Mouse (Mus musculus) limb, embryonic 11.5 days (tissue): ENCODE measurements at regions not wholly inside any gene's neighbourhood (a gene's known extent, or its start where the extent isn't known, plus 50 kb on each side); places are given as distances from the start of the nearest gene placed in this dataset.
A peak's percentile ranks its signal among the peaks of the same experiment; 100 is the strongest.

ENCODE experiments used
- ATAC-seq: fragments of 200-750 bp; cut with Nextera tagmentation; 2 replicates; pipeline ENCODE4 v1.8.0; 2017; ENCODE audit warnings: low read depth; ENCODE audit not compliant: insufficient number of reproducible peaks, low FRiP score, low TSS enrichment
- DNase-seq: peaks from one replicate; pipeline ENCODE4 v3.0.0-alpha.2; 2015; ENCODE audit warnings: low spot score
- H3K27ac ChIP-seq: fragments of 300-500 bp; sonication (generic); replicated peaks from 2 replicates; pipeline ENCODE4 v1.5.1; 2014; ENCODE audit warnings: low read depth, mild to moderate bottlenecking, low read length
- H3K27me3 ChIP-seq: fragments of 300-500 bp; sonication (generic); 2 replicates; pipeline ENCODE4 v1.6.1; 2014; ENCODE audit warnings: mild to moderate bottlenecking, low read length, mixed read lengths; ENCODE audit not compliant: control insufficient read depth, insufficient read depth
- H3K36me3 ChIP-seq: fragments of 300-500 bp; sonication (generic); 2 replicates; pipeline ENCODE4 v1.6.1; 2014; ENCODE audit warnings: mild to moderate bottlenecking, low read length, moderate library complexity, mixed read lengths; ENCODE audit not compliant: control insufficient read depth, insufficient read depth
- H3K4me1 ChIP-seq: fragments of 300-500 bp; sonication (generic); 2 replicates; pipeline ENCODE4 v1.6.1; 2014; ENCODE audit warnings: low read length, mixed read lengths; ENCODE audit not compliant: control insufficient read depth, insufficient read depth
- H3K4me2 ChIP-seq: fragments of 300-500 bp; sonication (generic); 2 replicates; pipeline ENCODE4 v1.6.1; 2014; ENCODE audit warnings: low read depth, mild to moderate bottlenecking, moderate library complexity; ENCODE audit not compliant: severe bottlenecking
- H3K4me3 ChIP-seq: fragments of 300-500 bp; sonication (generic); 2 replicates; pipeline ENCODE4 v1.5.1; 2014; ENCODE audit warnings: low read depth, low read length
- H3K9ac ChIP-seq: fragments of 300-500 bp; sonication (generic); 2 replicates; pipeline ENCODE4 v1.6.1; 2014; ENCODE audit warnings: mild to moderate bottlenecking, low read length
- H3K9me3 ChIP-seq: fragments of 300-500 bp; sonication (generic); 2 replicates; pipeline ENCODE4 v1.6.1; 2016; ENCODE audit warnings: low read length; ENCODE audit not compliant: control insufficient read depth
- WGBS: fragments of 180-500 bp; shearing (Covaris S2); extraction: QIAGEN DNeasy Blood & Tissue Kit; methylation state at CpG from one replicate; pipeline ENCODE4 v1.1.7; 2014; 5-methylcytosine and 5-hydroxymethylcytosine counted together

DNA sequence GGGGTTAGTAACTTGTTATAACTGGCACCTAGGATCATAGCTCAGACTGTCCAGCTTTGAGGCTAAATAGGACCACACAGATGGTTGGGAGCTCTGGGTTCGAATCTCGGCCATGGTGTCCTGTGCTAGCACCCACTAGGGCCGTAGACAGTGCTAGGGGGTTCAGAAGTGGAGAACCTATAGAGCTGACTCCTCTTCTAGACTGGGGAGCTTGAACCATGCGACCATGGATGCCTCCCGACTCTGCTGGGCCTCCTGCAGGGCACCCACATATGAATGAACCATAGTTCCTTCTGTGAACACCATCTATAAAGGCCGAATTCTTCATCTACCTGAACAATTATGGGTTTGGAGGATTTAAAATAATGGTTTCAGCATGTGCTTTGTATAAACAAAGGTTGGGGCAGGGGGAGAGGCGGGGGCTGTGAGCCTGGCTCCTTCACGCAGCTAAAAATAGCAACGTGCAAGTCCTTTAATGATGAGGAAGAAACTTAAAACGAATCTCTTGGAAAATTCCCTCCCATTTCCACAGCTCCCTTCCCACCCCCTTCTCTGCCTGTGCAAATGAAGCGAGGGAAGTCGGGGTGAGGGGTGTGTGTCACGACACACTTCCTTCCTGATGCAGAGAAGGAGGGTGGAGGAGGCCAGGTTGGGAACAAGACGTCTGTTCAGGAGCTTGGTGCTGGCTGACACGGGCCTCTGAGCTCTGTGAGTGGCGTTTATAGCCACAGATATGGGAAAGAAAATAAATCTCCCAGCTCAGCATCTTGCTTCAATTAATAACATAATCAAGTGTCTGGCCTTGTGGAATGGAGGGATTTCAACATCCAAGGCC lies 71.6 kb downstream of the Syf2 start:
- H3K4me3 ChIP-seq, result no peak overlapping the region
- ATAC-seq, result 0 out of 2 replicates have a peak, but pooled peaks have one; percentile 68
- no peaks in the 10 kb centered on the region for H3K27me3 ChIP-seq
- H3K27ac ChIP-seq, result peak overlapping the region; percentile 66
- H3K9me3 ChIP-seq, result no peaks in the 10 kb centered on the region
- WGBS, result 32% methylated on average over 16 of the region's 16 CpGs
- H3K4me1 ChIP-seq, result peaks cover 7% of the 10 kb centered on the region
- peak; percentile 72 for DNase-seq
- H3K4me2 ChIP-seq, result no peak overlapping the region
- no peaks in the 10 kb centered on the region for H3K36me3 ChIP-seq
- H3K9ac ChIP-seq, result no peak overlapping the region

DNA sequence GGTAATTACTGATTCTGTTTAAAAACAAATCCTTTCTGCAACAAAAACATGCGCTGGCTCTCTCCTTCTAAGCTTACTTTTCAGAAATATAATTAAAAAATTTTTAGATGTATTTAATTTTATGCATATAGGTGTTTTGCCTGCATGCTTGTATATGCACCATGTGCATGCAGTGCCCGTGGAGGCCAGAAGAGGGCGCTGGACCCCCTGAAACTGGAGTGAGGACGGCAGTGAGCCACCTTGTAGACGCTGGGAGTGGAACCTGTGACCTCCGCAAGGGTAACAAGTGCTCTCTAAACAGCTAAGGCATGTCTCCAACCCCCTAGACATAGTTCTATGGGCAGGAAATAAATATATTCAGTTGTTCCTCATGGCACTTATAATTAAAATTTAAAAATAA lies 80.7 kb downstream of the Syf2 start:
- DNase-seq (no peak), ATAC-seq (no peak)
- H3K4me3 ChIP-seq, result no peak overlapping the region
- H3K27me3 ChIP-seq, result no peaks in the 10 kb centered on the region
- no peak overlapping the region for H3K4me2 ChIP-seq
- H3K4me1 ChIP-seq, result peaks cover 12% of the 10 kb centered on the region; the same call in 1 of the 2 replicates
- no peak overlapping the region for H3K9ac ChIP-seq
- no peak overlapping the region for H3K27ac ChIP-seq
- H3K36me3 ChIP-seq, result no peaks in the 10 kb centered on the region
- WGBS, result 80% methylated on average over 6 of the region's 6 CpGs
- peaks cover 3% of the 10 kb centered on the region; the same call in 1 of the 2 replicates for H3K9me3 ChIP-seq

DNA sequence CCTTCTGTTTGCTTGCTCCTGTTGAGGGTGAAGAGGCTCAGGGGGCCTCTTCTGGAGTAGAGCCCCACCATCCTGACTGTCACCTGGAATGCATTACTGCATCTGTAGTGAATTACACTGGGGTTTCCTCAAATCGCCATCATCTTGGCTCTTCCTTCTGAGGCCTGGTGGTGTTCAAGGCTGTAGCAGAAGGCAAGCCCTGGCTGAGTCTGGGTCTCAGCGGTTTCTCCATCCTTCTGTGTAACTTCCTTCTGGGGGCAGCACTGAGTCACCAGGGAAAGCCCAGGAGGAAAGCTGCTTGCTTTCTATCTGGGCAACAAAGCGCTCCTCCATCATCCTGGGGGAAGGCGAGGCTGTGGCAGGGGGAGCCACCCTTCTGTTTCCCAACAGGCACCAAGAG lies 82.2 kb downstream of the Syf2 start:
- peaks cover 12% of the 10 kb centered on the region; the same call in 1 of the 2 replicates for H3K4me1 ChIP-seq
- ATAC-seq, result no peak
- no peak overlapping the region for H3K4me3 ChIP-seq
- no peaks in the 10 kb centered on the region for H3K27me3 ChIP-seq
- no peak overlapping the region for H3K27ac ChIP-seq
- H3K4me2 ChIP-seq, result no peak overlapping the region
- WGBS, result 61% methylated on average over 4 of the region's 4 CpGs
- DNase-seq, result no peak
- no peaks in the 10 kb centered on the region for H3K36me3 ChIP-seq
- H3K9ac ChIP-seq, result no peak overlapping the region
- H3K9me3 ChIP-seq, result peaks cover 3% of the 10 kb centered on the region; the same call in 1 of the 2 replicates

DNA sequence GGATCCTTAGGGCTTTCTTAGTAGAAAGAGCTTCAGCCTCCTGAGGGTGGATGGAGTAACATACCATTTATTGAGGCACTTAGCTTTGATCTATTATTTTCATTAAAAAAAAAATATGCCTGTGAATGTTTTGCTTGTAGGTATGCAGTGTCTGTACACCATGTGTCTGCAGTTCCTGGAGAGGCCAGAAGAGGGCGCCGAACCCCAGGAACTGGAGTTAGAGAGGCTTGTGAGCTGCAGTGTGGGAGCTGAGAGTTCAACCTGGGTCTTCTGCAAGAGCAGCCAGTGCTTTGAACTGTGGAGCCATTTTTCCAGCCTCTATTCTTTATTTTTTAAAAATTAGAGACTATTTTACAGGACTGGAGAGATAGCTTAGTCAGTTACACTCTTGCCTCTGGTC lies 83.2 kb downstream of the Syf2 start:
- Histone ChIP-seq H3K27me3 (no peaks in the 10 kb centered on the region), H3K4me1 (peaks cover 12% of the 10 kb centered on the region; the same call in 1 of the 2 replicates), H3K4me3 (no peak overlapping the region), H3K9me3 (peaks cover 3% of the 10 kb centered on the region; the same call in 1 of the 2 replicates), H3K9ac (no peak overlapping the region), H3K36me3 (no peaks in the 10 kb centered on the region), H3K27ac (no peak overlapping the region), H3K4me2 (no peak overlapping the region)
- 47% methylated on average over 2 of the region's 2 CpGs for WGBS
- no peak for ATAC-seq
- DNase-seq, result no peak

DNA sequence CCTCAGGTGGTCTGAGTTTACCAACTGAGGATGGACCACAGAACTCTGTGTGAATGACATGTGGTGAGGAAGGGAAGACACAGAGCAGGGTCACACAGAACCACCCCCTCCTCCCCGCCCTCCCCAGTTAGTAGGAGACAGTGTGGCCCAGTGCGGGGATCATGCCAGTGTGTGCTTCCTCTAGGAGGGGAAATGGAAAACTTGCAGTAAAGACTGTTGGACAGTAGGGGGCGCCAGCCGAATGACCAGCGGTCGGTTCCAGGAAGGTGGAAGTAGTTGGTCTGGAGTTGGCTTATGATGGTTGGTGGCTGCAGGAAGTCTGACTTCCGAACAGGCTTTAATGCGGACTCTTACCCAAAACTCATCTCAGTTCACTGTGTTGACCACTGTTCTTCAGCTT lies 87.3 kb downstream of the Syf2 start:
- H3K4me2 ChIP-seq, result no peak overlapping the region
- no peak overlapping the region for H3K27ac ChIP-seq
- peaks cover under 1% of the 10 kb centered on the region; the same call in 1 of the 2 replicates for H3K4me1 ChIP-seq
- DNase-seq (peak; percentile 80), ATAC-seq (no peak)
- H3K27me3 ChIP-seq, result no peaks in the 10 kb centered on the region
- no peaks in the 10 kb centered on the region for H3K36me3 ChIP-seq
- no peak overlapping the region for H3K4me3 ChIP-seq
- H3K9me3 ChIP-seq, result peaks cover 3% of the 10 kb centered on the region; the same call in 1 of the 2 replicates
- WGBS, result 24% methylated on average over 8 of the region's 8 CpGs
- no peak overlapping the region; the same call in 1 of the 2 replicates for H3K9ac ChIP-seq

DNA sequence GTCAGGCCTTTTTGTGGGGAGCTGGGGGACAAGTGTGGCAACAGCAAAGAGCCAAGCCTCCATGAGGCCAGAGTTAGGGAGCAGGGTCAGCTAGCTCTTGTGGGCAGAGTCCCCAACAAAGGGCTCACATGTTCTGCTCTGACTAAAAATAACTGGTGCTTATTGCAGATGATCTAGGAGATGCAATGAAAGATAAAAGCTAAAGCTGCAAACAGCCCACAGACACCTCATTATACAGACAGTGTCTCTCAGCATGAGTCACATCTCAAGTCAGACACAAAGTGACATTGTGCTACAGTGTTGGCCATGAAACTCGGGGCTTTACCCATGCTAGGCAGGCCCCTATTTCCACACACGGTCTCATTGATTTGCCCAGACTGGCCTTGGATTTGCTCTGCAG lies 88.4 kb downstream of the Syf2 start:
- Histone ChIP-seq H3K27ac (no peak overlapping the region), H3K9me3 (peaks cover 3% of the 10 kb centered on the region; the same call in 1 of the 2 replicates), H3K36me3 (no peaks in the 10 kb centered on the region), H3K27me3 (no peaks in the 10 kb centered on the region), H3K4me2 (no peak overlapping the region), H3K4me1 (no peaks in the 10 kb centered on the region), H3K4me3 (no peak overlapping the region), H3K9ac (no peak overlapping the region)
- ATAC-seq, result no peak
- 77% methylated on average over 2 of the region's 2 CpGs for WGBS
- no peak for DNase-seq

DNA sequence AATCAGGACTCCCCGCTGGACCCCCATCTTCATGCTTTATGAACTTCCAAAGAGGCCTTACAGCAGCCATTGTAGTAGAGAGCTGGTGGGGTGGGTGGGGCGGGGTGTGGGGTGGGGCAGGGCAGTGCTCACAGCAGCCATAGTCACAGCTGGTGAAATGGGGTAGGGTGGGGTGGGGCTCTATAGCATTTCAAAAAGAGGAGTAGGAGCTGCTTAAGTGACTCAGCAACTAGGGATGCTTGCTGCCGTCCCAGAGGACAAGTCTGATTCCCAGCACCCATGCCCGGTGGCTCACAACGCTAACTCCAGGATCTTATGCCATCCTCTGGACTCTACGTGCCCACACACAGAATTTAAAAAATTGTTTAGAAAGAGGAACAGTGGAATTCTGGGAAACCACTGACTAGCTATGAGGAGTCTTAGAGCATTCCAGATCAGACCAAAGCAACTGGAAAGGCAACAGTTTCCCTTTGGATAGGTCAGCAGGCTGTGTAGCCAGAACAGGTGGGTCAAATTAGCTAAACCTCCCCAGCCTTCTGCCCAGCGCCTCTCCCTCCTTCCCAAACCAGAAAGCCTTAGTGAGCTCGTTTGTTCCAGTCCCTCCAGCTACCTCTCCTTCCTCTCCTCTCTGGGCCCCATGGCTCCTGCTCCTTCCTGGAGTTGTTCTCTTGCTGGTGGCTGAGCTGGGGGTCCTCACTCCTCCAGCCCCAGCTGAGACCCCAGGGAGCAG lies 89.7 kb downstream of the Syf2 start:
- H3K9me3 ChIP-seq, result 0 out of 2 replicates have a peak, but pooled peaks cover 3% of the 10 kb centered on the region
- ATAC-seq (no peak), DNase-seq (no peak)
- 69% methylated on average over 8 of the region's 8 CpGs for WGBS
- H3K27ac ChIP-seq, result no peak overlapping the region
- H3K9ac ChIP-seq, result 0 out of 2 replicates have a peak overlapping the region, but pooled peaks have one; percentile 9
- no peak overlapping the region for H3K4me3 ChIP-seq
- H3K36me3 ChIP-seq, result no peaks in the 10 kb centered on the region
- no peaks in the 10 kb centered on the region for H3K27me3 ChIP-seq
- H3K4me1 ChIP-seq, result no peaks in the 10 kb centered on the region
- H3K4me2 ChIP-seq, result no peak overlapping the region

DNA sequence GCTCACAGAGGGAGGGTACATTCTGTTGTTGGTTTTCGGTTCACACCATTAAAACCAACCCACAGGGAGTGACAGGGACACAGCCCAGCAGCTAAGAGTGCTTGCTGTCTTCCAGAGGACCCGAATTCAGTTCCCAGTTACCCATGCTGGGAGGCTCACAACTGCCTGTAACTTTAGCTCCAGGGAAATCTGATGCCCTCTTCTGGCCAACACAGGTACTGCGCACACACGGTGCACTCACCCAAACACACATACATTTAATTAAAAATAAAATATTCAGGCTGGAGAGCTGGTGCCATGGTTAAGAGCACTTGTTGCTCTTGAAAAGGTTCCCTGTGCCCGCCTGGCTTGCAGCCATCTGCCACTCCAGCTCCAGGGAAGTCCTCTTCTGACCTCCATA lies 92.5 kb downstream of the Syf2 start:
- Histone ChIP-seq H3K4me2 (no peak overlapping the region), H3K4me3 (no peak overlapping the region), H3K36me3 (no peaks in the 10 kb centered on the region), H3K27ac (no peak overlapping the region), H3K9ac (no peak overlapping the region), H3K9me3 (0 out of 2 replicates have a peak, but pooled peaks cover 3% of the 10 kb centered on the region), H3K27me3 (no peaks in the 10 kb centered on the region), H3K4me1 (no peaks in the 10 kb centered on the region)
- ATAC-seq, result no peak
- no peak for DNase-seq
- 93% methylated on average over 5 of the region's 5 CpGs for WGBS
